Mouse (Mus musculus): ENCODE measurements around the gene Scd3. TPM values are rescaled to one million over a fixed set of nuclear protein-coding genes. Genes with fewer than 3 reads are reported as not detected.

Gene Scd3
- total and polyA plus RNA-seq, 2 experiments from 2014 or later = 0.14 TPM; not detected in 1

GRCm38 (mm10) chr19:44176741-44177140 lies 26.3 kb upstream of the Scd3 start:
- 65% methylated on average over 3 of the region's 3 CpGs for WGBS
- ATAC-seq (ENCODE audit: insufficient read depth, low read depth) (no peak), DNase-seq (ENCODE audit: low spot score) (no peak)
- Histone ChIP-seq H3K4me3 (ENCODE audit: low read depth, low read length) (no peak overlapping the region), H3K9ac (replicated peaks; ENCODE audit: low read depth, low read length) (no peak overlapping the region), H3K27me3 (ENCODE audit: control insufficient read depth, insufficient read depth, low read length) (no peaks in the 10 kb centered on the region), H3K4me1 (ENCODE audit: control insufficient read depth, insufficient read depth) (no peaks in the 10 kb centered on the region), H3K9me3 (replicated peaks; ENCODE audit: control insufficient read depth, low read length) (peaks cover 15% of the 10 kb centered on the region; the same call in 1 of the 2 replicates), H3K27ac (ENCODE audit: low read depth) (no peak overlapping the region), H3K4me2 (ENCODE audit: low read depth, low read length) (no peak overlapping the region), H3K36me3 (replicated peaks; ENCODE audit: control insufficient read depth, insufficient read depth, low read length) (no peaks in the 10 kb centered on the region)
- TF ChIP-seq CTCF (IDR thresholded peaks at IDR 0.05; ENCODE audit: low read depth) (no peak), EP300 (IDR thresholded peaks at IDR 0.05; ENCODE audit: low read depth) (no peak)

GRCm38 (mm10) chr19:44180502-44180901 lies 22.6 kb upstream of the Scd3 start:
- Histone ChIP-seq H3K4me2 (ENCODE audit: low read depth, low read length) (no peak overlapping the region), H3K4me3 (ENCODE audit: low read depth, low read length) (no peak overlapping the region), H3K9me3 (replicated peaks; ENCODE audit: control insufficient read depth, low read length) (peaks cover 15% of the 10 kb centered on the region; the same call in 1 of the 2 replicates), H3K9ac (replicated peaks; ENCODE audit: low read depth, low read length) (no peak overlapping the region), H3K27ac (ENCODE audit: low read depth) (no peak overlapping the region), H3K27me3 (ENCODE audit: control insufficient read depth, insufficient read depth, low read length) (no peaks in the 10 kb centered on the region), H3K4me1 (ENCODE audit: control insufficient read depth, insufficient read depth) (no peaks in the 10 kb centered on the region), H3K36me3 (replicated peaks; ENCODE audit: control insufficient read depth, insufficient read depth, low read length) (no peaks in the 10 kb centered on the region)
- 78% methylated on average over 1 of the region's 1 CpGs for WGBS
- no peak for DNase-seq (ENCODE audit: low spot score)
- TF ChIP-seq EP300 (IDR thresholded peaks at IDR 0.05; ENCODE audit: low read depth) (no peak), CTCF (IDR thresholded peaks at IDR 0.05; ENCODE audit: low read depth) (no peak)
- ATAC-seq (ENCODE audit: insufficient read depth, low read depth) = no peak

- 68% methylated on average over 3 of the region's 3 CpGs for WGBS
- no peak overlapping the region for H3K4me2 ChIP-seq (ENCODE audit: low read depth, low read length)
- ATAC-seq (ENCODE audit: insufficient read depth, low read depth) = no peak
These were observed 19.1 kb upstream of the Scd3 start for GRCm38 (mm10) chr19:44183968-44184367.

GRCm38 (mm10) chr19:44189056-44189455 lies 14.0 kb upstream of the Scd3 start:
- Histone ChIP-seq H3K27ac (ENCODE audit: low read depth) (no peak overlapping the region), H3K27me3 (ENCODE audit: control insufficient read depth, insufficient read depth, low read length) (peaks cover 5% of the 10 kb centered on the region; the same call in 1 of the 2 replicates), H3K9me3 (replicated peaks; ENCODE audit: control insufficient read depth, low read length) (no peaks in the 10 kb centered on the region), H3K4me1 (ENCODE audit: control insufficient read depth, insufficient read depth) (no peaks in the 10 kb centered on the region), H3K4me3 (ENCODE audit: low read depth, low read length) (no peak overlapping the region), H3K4me2 (ENCODE audit: low read depth, low read length) (no peak overlapping the region), H3K9ac (replicated peaks; ENCODE audit: low read depth, low read length) (no peak overlapping the region), H3K36me3 (replicated peaks; ENCODE audit: control insufficient read depth, insufficient read depth, low read length) (no peaks in the 10 kb centered on the region)
- 73% methylated on average over 4 of the region's 4 CpGs for WGBS
- no peak for TF ChIP-seq EP300 (IDR thresholded peaks at IDR 0.05; ENCODE audit: low read depth)
- TF ChIP-seq CTCF (IDR thresholded peaks at IDR 0.05; ENCODE audit: low read depth) = no peak
- DNase-seq (ENCODE audit: low spot score) = no peak
- ATAC-seq (ENCODE audit: insufficient read depth, low read depth) = no peak

More at GRCm38 (mm10) chr19:44183968-44184367, 19.1 kb upstream of the Scd3 start:
- Histone ChIP-seq H3K27me3 (ENCODE audit: control insufficient read depth, insufficient read depth, low read length) (no peaks in the 10 kb centered on the region), H3K36me3 (replicated peaks; ENCODE audit: control insufficient read depth, insufficient read depth, low read length) (no peaks in the 10 kb centered on the region), H3K27ac (ENCODE audit: low read depth) (no peak overlapping the region), H3K4me1 (ENCODE audit: control insufficient read depth, insufficient read depth) (no peaks in the 10 kb centered on the region), H3K4me3 (ENCODE audit: low read depth, low read length) (no peak overlapping the region), H3K9ac (replicated peaks; ENCODE audit: low read depth, low read length) (no peak overlapping the region), H3K9me3 (replicated peaks; ENCODE audit: control insufficient read depth, low read length) (0 out of 2 replicates have a peak, but pooled peaks cover 4% of the 10 kb centered on the region)
- no peak for DNase-seq (ENCODE audit: low spot score)
- TF ChIP-seq CTCF (IDR thresholded peaks at IDR 0.05; ENCODE audit: low read depth) = no peak
- no peak for TF ChIP-seq EP300 (IDR thresholded peaks at IDR 0.05; ENCODE audit: low read depth)

- no peak within 1 kb of the TSS for H3K4me3 ChIP-seq (ENCODE audit: low read depth, low read length)
- no peak for DNase-seq (ENCODE audit: low spot score)
- H3K9me3 ChIP-seq (replicated peaks; ENCODE audit: control insufficient read depth, low read length) = no peaks in the 10 kb centered on the region
- H3K36me3 ChIP-seq (replicated peaks; ENCODE audit: control insufficient read depth, insufficient read depth, low read length) = no peaks in the 10 kb centered on the region
- H3K4me2 ChIP-seq (ENCODE audit: low read depth, low read length) = no peak within 1 kb of the TSS
- H3K9ac ChIP-seq (replicated peaks; ENCODE audit: low read depth, low read length) = no peak within 1 kb of the TSS
- no peak within 1 kb of the TSS for H3K27ac ChIP-seq (ENCODE audit: low read depth)
- H3K27me3 ChIP-seq (ENCODE audit: control insufficient read depth, insufficient read depth, low read length) = peaks cover 5% of the 10 kb centered on the region; the same call in 1 of the 2 replicates
- no peaks in the 10 kb centered on the region for H3K4me1 ChIP-seq (ENCODE audit: control insufficient read depth, insufficient read depth)
- WGBS = 36% methylated on average over 3 of the region's 3 CpGs
- TF ChIP-seq EP300 (IDR thresholded peaks at IDR 0.05; ENCODE audit: low read depth) (no peak), CTCF (IDR thresholded peaks at IDR 0.05; ENCODE audit: low read depth) (no peak)
- no peak for ATAC-seq (ENCODE audit: insufficient read depth, low read depth)
These were observed 10.7 kb upstream of the Scd3 start, which contains the start of gene Pkd2l1 for GRCm38 (mm10) chr19:44192342-44192741. Gene Pkd2l1 (minus strand): TSS chr19:44192442.

- H3K4me1 ChIP-seq (ENCODE audit: control insufficient read depth, insufficient read depth) = no peaks in the 10 kb centered on the region
- no peak overlapping the region for H3K27ac ChIP-seq (ENCODE audit: low read depth)
- TF ChIP-seq EP300 (IDR thresholded peaks at IDR 0.05; ENCODE audit: low read depth) (no peak), CTCF (IDR thresholded peaks at IDR 0.05; ENCODE audit: low read depth) (no peak)
- 56% methylated on average over 7 of the region's 7 CpGs for WGBS
- no peak overlapping the region for H3K9ac ChIP-seq (replicated peaks; ENCODE audit: low read depth, low read length)
- DNase-seq (ENCODE audit: low spot score) = no peak
- H3K4me2 ChIP-seq (ENCODE audit: low read depth, low read length) = no peak overlapping the region
- no peak; the same call in 1 of the 2 replicates for ATAC-seq (ENCODE audit: insufficient read depth, low read depth)
- H3K4me3 ChIP-seq (ENCODE audit: low read depth, low read length) = no peak overlapping the region
- no peaks in the 10 kb centered on the region for H3K36me3 ChIP-seq (replicated peaks; ENCODE audit: control insufficient read depth, insufficient read depth, low read length)
- H3K27me3 ChIP-seq (ENCODE audit: control insufficient read depth, insufficient read depth, low read length) = peaks cover 5% of the 10 kb centered on the region; the same call in 1 of the 2 replicates
- H3K9me3 ChIP-seq (replicated peaks; ENCODE audit: control insufficient read depth, low read length) = no peaks in the 10 kb centered on the region
These were observed 9.2 kb upstream of the Scd3 start for GRCm38 (mm10) chr19:44193906-44194305.

Data from heart, postnatal 0 days (tissue).